Mouse (Mus musculus): ENCODE measurements around the gene Rnf39.
A peak's percentile ranks its signal among the peaks of the same experiment; 100 is the strongest.

Rnf39 gene

DNA sequence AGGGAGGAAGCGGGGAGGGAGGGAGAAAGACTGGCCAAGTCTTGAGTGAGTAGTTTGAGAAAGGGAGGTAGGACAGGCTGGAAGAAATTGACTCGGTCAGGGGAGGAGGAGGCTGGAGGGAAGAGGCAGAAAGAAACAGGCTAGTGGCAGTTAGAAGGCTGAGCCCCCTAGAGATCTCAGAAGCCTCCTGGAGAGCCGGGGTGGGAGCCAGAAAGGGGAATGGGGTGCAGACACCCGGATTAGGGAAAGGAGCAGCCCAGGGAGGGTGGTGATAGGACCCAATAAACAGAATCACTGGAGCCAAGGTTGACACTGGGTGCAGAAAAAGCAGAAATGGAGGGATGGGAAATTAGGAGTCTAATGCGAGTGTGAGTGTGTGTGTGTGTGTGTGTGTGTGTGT lies 973 bp downstream of the Rnf39 start:
- no peak for DNase-seq

DNA sequence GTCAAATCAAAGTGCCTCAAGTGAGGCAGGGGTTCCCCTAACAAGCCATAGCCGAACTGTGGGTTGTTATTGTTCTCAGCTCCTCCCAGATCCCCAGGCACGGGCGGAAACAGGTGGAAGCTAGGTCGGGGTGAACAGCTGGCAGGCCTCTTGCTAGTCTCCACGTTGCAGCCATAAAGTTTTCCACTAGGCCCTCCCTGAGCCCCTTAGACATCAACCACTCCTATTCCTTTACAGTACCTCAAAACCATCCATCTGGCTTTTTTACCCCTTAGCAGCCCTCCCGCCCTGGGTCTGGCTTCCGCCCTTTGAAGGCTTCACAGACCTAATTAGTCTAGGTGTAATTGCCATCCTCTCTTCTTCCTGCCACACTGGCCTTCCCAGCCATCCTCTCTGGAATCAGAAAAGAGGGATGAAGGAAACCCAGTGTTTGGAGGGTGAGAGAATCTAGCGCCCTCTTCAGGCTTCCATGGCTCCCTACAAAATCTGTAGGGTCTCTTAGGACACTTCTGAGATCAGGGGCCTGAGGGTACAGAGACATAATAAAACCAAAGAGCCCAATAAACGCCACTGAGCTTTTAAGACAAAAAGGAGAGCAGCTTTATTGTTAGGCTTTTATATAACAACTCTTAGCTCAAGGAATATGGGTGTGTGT lies 1.5 kb downstream of the Rnf39 start:
- no peak for DNase-seq

DNA sequence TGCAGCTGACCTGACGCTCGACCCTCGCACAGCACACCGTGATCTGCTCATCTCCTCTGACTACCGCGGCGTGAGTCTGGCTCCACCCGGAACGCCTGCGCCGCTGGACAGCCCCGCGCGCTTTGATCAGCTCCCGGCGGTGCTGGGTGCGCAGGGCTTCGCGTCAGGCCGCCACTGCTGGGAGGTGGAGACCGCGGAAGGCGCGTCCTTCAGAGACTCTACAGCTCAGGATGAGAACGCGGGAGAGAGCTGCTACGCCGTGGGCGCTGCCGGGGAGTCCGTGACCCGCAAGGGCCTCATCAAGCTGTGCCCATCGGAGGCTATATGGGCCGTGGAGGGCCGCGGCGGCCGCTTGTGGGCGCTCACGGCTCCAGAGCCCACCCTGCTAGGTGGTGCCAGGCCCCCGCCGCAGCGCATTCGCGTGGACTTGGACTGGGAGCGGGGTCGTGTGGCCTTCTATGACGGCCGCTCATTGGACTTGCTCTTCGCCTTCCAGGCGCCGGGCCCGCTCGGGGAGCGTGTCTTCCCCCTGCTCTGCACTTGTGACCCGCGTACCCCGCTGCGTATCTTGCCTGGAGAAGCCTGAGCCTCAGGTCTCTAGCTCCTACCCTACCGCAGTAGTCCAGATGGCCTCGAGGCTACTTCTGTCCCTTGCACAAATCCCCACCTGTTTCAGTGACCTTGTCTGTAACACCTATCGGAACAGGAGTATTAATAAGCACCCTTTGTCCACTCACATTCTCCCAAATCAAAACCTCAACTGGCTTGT lies 4.5 kb downstream of the Rnf39 start:
- DNase-seq, result peak; percentile 36 to 37

DNA sequence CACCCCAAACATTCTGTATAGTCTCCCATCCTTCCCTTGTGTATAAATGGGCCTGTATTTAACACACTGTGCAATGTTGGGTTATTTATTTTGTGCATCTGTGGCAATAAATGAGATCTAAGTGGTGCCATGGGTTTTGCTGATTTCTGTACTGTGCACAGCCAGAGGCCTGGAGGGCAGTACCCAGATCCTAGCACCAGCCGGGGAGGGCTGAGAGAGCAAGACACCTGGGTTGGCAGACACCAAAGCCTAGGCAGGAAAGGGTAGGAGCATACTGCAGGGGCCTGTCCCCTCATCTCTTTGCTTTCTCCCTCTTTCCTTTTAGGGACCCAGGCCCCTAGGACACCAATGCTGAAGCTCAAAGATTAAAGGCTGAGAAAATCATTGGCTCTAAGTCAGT lies 5.6 kb downstream of the Rnf39 start:
- no peak for DNase-seq

DNA sequence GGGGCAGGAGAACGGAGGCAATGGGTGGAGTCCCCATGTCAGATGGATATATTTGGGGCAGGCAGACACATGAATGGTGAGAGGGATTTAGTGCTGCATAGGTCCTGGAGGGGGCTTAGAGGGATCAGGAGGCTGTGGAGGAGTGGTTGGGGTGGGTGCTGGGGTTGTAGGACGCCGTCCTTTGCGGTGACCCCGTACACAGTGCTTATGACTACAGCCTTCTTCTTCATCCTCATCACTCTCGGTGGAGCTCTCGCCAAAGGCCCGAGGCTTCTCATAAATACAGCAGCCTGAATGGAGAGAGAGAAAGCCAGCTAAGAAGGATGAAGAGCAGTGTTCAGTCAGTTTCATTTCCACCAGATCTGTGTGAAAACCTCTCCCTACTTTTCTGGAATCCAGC lies 6.5 kb downstream of the Rnf39 start:
- no peak for DNase-seq

DNA sequence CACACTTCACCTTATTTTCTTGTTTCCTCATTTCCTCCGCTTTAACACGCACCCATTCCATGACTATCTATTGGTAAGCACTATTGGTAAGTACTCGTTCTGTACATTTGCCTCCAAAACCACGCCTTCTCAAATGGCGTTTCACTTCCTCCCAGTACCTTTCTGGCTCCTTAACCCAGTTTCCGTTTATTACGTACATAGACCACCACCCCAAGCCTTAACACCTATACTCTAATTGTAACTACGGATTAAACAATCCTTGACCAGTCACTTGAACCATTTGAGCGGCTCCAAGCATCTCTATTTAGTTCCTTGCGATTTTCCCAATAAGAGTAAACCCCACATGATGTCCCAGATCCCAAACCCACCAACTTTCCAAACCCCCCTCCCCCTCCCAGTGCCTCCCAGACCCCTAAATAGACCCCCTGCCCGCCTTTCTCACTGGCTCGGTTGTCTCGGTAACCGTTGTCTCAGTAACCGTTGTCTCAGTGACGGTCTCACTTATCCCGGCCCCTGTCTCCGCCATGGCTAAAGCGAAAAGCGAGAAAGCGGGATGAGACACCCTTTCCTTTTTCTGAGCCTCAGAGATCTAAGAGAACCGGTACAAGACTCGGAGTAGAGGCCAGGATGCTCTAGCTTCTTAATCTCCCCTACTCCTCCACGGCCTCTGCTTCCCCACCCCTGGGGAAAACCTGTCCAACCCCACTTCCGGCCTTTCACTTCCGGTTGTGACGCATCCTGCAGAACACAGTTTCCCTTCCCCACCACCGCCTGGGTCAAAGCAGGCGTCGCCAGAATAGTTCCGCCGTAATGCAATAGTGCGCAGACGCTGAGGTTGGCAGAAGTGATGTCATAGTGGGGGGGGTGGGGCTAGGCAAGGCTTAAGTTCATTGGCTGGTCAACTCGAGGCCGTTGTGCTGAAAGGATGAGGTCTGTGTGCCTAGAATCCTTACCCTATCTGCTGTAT lies 8.5 kb downstream of the Rnf39 start, which contains the start of gene Ppp1r11:
Ppp1r11 (minus strand) TSS at position 761 of the 967 bp plus-strand sequence.
- DNase-seq, result peak; percentile 97

DNA sequence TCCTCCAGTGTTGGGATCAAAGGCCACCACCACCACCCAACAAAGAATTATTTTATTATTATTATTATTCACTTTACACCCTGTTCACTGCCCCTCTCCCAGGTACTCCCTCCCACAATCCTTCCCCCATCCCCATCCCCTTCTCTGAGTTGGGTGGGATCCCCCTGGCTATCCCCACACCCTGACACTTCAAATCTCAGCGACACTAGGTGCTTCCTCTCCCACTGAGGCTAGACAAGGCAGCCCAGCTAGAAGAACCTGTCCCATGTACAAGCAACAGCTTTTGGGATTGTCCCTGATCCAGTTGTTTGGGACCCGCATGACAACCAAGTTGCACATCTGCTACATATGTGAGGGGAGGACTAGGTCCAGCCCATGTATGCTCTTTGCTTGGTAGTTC lies 9.9 kb downstream of the Rnf39 start:
- no peak for DNase-seq

DNA sequence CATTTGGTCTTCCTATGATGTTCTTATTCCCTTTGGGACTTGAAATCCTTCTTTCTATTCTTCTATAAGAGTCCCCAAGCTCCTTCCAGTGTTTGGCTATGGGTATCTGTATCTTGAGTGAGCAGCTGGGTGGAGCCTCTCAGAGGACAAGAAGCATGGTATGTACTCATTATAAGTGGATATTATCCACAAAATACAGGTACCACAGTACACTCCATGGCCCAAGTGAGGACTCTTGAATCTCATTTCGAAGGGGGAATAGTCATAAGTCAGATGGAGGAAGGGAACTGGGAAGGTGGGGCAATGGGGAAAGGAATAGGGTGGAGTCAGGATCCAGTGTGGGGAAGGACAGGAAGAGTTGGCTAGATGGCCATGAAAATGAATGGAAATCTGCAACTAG lies 10.3 kb downstream of the Rnf39 start:
- no peak for DNase-seq

DNA sequence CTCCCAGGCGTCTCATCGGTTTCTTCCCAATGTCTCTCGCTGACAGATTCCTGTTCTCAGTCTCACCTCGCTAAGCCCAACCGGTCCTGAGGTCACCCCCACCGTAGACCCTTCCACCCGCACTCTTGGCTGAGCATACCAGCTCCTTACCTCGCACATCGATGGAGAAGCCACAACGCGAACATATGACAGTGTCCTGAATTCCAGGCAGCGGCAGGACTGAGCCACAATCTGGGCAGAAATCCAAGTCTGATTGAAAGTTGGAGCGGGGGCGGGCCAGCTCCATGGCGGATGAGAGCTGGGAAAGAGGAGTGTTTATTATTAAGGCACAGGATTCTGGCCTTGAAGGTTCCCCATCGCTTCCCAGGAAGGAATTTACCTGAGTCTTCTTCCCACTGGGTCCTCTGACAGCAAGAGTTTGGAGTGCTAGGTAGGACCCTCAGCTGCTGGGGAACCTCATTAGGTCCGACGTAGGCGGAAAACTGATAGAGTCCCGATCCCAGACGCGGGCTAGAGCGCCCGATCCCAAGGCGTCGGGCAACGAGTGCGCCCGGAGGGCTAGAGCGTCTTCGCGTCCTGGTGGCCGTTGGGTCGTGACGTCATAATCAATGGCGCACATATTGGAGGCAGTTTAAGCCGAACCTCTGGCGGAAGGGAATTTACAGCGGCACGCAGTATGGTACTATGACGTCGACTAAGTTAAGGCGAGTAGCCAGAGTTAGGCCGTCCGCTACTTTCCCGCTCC lies 15.5 kb downstream of the Rnf39 start, which contains the start of the genes Znrd1 and Znrd1as:
Znrd1 (minus strand) TSS at position 561 of the 745 bp plus-strand sequence.
Znrd1as (plus strand) TSS at position 594 of the 745 bp plus-strand sequence.
- peak; percentile 87 to 88 for DNase-seq

DNA sequence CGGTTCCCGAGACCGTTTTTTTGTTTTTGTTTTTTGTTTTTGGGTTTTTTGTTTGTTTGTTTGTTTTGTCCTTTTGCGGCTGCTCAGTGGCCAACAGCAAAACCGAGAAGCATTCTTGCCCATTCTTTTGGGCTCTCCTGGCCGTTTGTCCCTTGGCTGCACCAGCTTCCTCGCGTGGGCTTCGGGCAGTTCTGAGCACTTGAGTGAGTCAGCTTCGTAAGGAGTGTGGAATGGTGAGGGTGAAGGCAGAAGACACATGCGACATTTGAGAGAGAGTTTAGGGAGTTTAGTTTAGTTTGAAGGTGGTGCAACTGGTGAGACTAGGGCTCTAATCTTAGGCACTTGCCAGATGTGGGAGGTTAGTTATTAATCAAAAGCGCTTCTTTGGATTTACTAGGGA lies 16.2 kb downstream of the Rnf39 start:
- no peak for DNase-seq

DNA sequence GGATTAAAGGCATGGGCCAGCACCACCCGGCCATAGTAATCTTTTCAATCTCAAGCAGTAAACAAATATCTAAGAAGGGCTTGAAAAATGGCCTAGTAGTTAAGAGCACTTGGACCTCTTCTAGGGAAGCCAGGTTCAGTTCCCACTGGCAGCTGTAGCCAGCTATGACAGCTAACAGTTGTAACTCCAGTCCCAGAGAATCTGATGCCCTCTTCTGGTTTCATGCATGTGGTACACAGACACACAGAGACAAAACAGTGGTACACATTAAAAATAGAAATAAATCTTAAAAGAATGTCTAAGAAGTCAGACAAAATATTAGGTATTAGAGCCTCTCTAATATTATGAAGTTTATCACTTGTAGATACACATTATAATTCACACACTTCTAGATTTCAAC lies 18.4 kb downstream of the Rnf39 start:
- DNase-seq, result no peak

DNA sequence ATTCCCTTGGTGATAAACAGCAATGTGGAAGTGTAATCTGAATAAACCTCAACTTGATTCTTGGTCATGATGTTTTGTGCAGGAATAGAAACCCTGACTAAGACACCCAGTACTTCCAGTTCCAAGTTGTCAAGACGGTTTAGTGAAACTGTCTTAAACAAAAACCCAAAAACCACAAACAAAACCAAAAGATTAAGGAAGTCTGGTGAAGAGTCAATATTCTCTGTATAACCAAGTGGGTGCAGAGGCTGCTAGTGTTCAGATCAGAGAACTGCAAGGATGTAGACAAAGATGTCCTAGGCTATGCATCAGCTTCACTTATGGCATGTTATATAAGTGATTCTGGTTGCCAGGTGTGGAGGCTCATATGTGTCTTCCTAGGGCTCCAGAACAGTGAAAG lies 24.2 kb downstream of the Rnf39 start:
- no peak for DNase-seq

DNA sequence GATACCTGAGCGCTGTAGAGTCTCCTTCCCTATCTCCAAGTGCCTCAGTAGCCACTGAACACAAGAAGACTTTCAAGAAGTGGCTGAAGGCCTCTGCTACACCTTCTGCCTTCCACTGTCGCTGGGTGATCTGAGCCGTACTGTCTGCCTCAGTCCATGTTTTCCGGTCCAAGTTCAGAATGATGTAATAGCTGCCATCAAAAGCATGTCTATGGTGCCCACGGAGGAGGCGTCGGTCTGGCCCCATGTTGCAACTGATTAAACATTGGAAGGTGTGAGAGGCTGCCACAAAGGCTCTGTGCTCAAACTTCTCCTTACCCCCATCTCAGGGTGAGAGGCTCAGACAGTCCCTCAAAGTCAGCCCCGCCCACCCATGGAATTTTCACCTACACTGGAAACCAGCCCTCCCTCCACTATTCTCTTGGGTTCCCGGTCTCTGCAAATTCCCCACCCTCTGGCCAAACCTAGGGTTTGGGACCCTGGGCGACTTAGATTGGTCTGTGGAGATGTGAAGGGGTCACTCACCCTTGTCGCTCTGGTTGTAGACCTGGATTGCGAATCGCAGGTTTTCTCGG lies 27.7 kb downstream of the Rnf39 start:
- no peak for DNase-seq

DNA sequence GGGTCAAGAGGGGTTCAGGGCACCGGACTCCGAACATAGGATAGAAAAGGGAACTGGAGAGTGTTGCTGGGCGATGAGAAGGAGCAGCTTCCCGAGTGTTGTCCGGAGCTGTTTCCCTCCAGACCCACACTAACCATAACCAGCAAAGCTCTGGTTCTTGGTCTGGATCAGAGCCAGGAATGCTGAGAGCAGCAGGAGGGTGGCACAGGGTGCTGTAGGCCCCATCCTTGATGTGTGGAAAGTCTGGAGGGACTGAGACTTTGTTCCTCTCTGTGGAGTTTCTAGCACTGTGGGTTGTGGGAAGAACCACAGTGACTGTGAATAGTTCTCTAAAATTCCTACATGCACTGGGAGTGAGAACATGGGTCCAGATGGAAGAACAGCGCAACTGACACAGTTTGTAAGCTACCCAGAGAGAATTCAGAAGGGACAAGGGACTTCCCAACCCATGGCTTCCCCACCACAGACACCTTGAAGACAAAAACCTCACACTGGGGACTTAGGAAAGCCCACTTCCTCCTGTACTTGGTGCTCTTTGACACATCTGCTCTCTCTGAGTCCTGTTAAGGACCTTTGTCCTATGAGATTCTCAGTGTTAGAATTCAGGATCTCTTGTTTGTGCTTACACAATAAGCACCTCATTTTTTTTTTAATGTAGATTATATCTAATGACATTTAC lies 28.6 kb downstream of the Rnf39 start:
- DNase-seq, result no peak

DNA sequence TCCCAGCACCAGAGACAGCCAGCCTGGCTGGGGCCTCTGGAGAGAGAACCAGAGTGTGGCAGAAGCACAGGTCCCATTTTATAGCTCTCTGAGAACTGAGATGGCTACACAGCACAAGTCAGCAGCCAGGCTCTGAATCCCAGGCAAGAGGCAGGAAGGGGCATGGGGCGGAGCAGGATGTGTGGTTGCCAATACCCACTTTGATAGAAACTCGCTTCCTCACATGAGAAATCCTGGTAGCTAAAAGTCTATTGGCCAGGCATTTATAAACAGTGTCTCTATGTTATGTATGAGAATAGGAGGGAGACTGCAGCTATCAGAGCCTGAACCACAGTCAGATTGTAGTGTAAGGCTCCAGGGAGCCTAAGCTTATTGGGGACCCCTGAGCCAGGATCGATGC lies 30.1 kb downstream of the Rnf39 start:
- no peak for DNase-seq

DNA sequence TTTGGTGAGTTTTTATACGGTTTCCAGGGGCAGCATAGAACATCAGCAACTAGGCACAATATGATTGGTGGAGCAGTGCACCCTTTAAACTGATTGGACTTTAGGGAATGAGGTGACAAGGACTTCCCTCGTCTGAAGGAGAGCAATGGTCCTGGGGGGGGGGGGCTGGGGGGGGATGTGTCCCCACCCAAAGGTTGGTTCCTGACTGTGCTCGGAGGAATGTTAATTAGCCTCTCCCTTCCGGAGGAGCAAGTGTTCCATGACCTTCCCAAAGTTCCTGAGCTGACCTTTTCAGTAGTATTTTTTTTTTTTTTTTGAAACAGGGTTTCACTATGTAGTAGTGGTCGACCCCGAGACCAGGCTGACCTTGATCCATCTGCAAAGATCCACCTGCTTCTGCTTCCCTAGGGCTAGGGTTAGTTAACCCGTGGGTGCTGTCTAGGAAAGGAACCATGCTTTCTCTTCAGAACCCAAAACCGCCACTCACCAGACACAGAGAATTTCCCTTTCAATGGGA lies 30.6 kb downstream of the Rnf39 start:
- no peak for DNase-seq

DNA sequence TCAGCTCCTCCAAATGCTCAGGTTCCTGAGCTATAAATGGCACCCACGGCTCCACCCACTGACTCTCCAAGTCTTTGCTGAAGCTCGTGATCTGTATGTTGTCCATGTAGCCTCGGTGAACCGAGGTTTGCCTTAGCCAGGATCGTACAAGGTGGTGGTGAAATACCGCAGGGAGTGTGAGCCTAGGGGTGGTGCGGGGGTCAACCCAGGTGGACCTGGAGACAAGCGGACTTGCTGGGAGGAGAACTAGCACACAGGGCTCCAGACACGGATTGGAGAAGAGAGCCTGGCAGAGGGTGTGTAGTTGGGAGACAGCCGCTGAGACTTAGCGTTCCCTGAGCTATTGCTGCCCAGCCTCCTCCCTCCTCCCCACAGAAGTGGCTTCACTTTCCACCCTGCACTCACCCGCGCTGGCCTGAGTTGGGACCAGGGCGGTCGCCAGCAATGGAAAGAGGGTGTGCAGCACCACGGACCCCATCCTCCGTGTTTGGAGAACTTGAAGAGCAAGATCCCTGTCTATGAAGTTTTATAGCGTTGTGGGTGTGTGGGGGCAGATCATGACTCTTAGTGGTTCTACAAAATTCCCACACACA lies 38.6 kb downstream of the Rnf39 start, which contains the start of gene 2410137M14Rik:
2410137M14Rik (minus strand) TSS at position 17 of the 593 bp plus-strand sequence.
- no peak for DNase-seq

DNA sequence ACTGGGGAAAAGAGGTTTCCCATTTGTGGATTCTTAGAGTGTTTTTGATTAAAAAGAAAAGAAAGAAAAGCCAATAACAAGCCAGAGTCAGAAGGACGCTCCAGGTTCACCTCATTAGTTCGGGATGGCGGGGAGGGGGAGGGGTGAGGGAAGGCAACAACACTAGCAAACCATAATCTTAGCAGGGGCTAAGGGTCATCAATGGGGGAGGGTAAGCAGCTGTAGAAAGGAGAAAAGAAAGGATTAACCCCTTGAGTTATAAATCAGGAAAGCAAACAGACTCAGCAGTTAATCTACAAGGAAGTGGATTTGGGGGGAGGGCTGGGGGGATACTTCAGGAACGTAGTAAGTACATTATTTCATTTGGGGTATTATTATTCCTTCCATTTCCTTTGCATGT lies 39.1 kb downstream of the Rnf39 start:
- DNase-seq, result no peak

DNA sequence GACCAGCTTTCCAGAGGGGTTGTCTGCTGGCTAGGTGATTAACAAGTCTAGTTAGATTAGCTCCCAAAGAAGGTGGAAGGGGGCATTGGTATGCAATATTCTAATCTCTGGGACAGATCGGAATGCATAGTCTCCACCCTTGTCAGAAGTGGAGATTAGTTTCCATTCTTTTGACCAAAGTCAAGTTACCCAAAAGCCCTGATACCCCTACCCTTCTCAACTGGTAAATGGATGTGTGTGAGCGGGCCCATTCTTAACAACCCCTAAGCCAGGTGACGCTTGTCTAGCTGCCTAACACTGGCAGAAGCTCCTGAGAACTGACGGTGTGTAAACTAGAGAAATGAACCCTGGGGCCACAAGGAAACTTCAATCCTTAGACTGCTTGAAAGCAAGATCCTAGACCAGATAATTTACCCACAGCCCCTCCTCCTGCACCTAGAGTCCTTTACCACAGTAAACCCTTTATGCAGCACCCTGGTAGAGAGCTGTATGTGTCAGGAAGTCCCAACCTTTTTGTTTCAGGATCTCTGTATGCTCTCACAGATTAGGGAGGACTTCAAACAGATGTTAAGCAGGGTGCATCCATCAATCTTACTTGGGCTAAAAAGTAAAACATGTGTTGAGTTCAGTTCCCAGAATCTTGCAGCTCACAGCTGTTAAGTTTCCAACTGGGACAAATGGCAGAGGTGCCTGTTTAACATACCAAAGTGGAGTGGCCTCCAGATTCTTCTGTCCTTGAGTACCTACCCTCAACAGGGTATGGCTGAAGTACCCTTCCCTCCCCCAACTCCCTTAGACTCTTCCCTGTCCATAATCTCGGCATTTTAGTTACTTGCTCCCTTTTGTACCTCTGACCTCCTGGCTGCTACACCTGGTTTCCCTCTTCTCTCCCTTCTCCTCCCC lies 39.8 kb downstream of the Rnf39 start:
- no peak for DNase-seq

DNA sequence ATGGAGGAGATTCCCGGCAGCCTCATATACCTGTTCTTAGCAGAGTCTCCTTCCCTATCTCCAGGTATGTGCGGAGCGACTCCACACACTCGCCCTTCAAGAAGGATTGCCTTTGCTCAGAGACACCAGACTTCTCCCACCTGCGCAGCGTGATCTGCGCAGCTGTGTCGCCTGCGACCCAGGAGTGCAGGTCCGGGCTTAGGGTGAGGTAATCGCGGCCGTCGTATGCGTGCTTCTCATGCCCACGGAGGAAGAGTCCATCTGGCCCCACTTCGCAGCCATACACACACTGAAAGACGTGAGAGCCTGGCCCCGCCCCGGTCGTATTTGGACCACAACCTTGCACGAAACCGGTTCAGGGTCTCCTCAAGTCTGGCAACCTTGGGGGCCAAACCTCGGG lies 45.8 kb downstream of the Rnf39 start:
- DNase-seq, result no peak
